Mouse (Mus musculus) hindbrain, embryonic 12.5 days (tissue): ENCODE results near the gene Elmo3. TPM values are rescaled to one million over a fixed set of nuclear protein-coding genes. Genes with fewer than 3 reads are reported as not detected.
A peak's percentile ranks its signal among the peaks of the same experiment; 100 is the strongest.
"Not testable (repeated sequence)": the region's sequence is repeated elsewhere in the genome, so short reads cannot be mapped to it uniquely, and the experiment has no call there.

Experiments
- ATAC-seq: fragments of 200-750 bp; cut with Nextera tagmentation; 2 replicates; pipeline ENCODE4 v1.8.0; 2017; ENCODE audit warnings: moderate TSS enrichment; ENCODE audit not compliant: low FRiP score
- H3K27ac ChIP-seq: fragments of 300-500 bp; sonication (generic); 2 replicates; pipeline ENCODE4 v1.5.1; 2016; ENCODE audit warnings: mild to moderate bottlenecking
- H3K27me3 ChIP-seq: fragments of 300-500 bp; sonication (generic); 2 replicates; pipeline ENCODE4 v1.6.1; 2016; ENCODE audit warnings: mild to moderate bottlenecking
- H3K36me3 ChIP-seq: fragments of 300-500 bp; sonication (generic); 2 replicates; pipeline ENCODE4 v1.6.1; 2016; ENCODE audit warnings: mild to moderate bottlenecking
- H3K4me1 ChIP-seq: fragments of 300-500 bp; sonication (generic); 2 replicates; pipeline ENCODE4 v1.6.1; 2016
- H3K4me2 ChIP-seq: fragments of 300-500 bp; sonication (generic); replicated peaks from 2 replicates; pipeline ENCODE4 v1.6.1; 2016; ENCODE audit warnings: mild to moderate bottlenecking
- H3K4me3 ChIP-seq: fragments of 300-500 bp; sonication (generic); 2 replicates; pipeline ENCODE4 v1.5.1; 2016; ENCODE audit warnings: mild to moderate bottlenecking
- H3K9ac ChIP-seq: fragments of 300-500 bp; sonication (generic); 2 replicates; pipeline ENCODE4 v1.6.1; 2016; ENCODE audit warnings: mild to moderate bottlenecking, moderate library complexity
- H3K9me3 ChIP-seq: fragments of 300-500 bp; sonication (generic); replicated peaks from 2 replicates; pipeline ENCODE4 v1.6.1; 2016; ENCODE audit warnings: mild to moderate bottlenecking
- WGBS: fragments of 180-500 bp; shearing (Covaris S2); methylation state at CpG from one replicate; pipeline ENCODE4 v1.1.7; 2016; 5-methylcytosine and 5-hydroxymethylcytosine counted together
- polyA plus RNA-seq: library from polyadenylated mRNA; unstranded; fragments of >200 nt; fragmentation: Nextera tagmentation; extraction: Ambion mirVana; gene quantifications from 2 replicates; pipeline ENCODE4 v1.2.1, GENCODE M21; 2016

Elmo3 gene
- polyA plus RNA-seq, 1 experiment from 2014 or later: 3.2 TPM

GRCm38 (mm10) chr8:105281821-105282220, 23.6 kb upstream of the Elmo3 start:
- Histone ChIP-seq H3K27ac (no peak overlapping the region), H3K4me3 (no peak overlapping the region), H3K27me3 (peaks cover 57% of the 10 kb centered on the region), H3K4me2 (no peak overlapping the region), H3K9ac (no peak overlapping the region), H3K36me3 (peaks cover 47% of the 10 kb centered on the region), H3K9me3 (no peaks in the 10 kb centered on the region), H3K4me1 (peaks cover 24% of the 10 kb centered on the region)
- ATAC-seq: no peak
- 89% methylated on average over 12 of the region's 12 CpGs for WGBS

- peaks cover 53% of the 10 kb centered on the region for H3K27me3 ChIP-seq
- peaks cover 26% of the 10 kb centered on the region for H3K4me1 ChIP-seq
- no peak for ATAC-seq
- H3K9me3 ChIP-seq: no peaks in the 10 kb centered on the region
- H3K4me3 ChIP-seq: no peak overlapping the region
- WGBS: 86% methylated on average over 4 of the region's 4 CpGs
- H3K9ac ChIP-seq: no peak overlapping the region
- H3K27ac ChIP-seq: no peak overlapping the region
- peaks cover 47% of the 10 kb centered on the region for H3K36me3 ChIP-seq
- no peak overlapping the region for H3K4me2 ChIP-seq
Measured at GRCm38 (mm10) chr8:105282239-105282638, 23.2 kb upstream of the Elmo3 start.

GRCm38 (mm10) chr8:105283074-105283473, 22.3 kb upstream of the Elmo3 start:
- Histone ChIP-seq H3K4me3 (no peak overlapping the region), H3K4me1 (peaks cover 34% of the 10 kb centered on the region), H3K36me3 (peaks cover 47% of the 10 kb centered on the region), H3K27me3 (peaks cover 45% of the 10 kb centered on the region), H3K9ac (no peak overlapping the region), H3K4me2 (no peak overlapping the region), H3K27ac (no peak overlapping the region), H3K9me3 (no peaks in the 10 kb centered on the region)
- 21% methylated on average over 23 of the region's 23 CpGs for WGBS
- peak; percentile 27; the same call in 1 of the 2 replicates for ATAC-seq

GRCm38 (mm10) chr8:105285514-105285913, 19.9 kb upstream of the Elmo3 start:
- Histone ChIP-seq H3K4me2 (peak overlapping the region; percentile 81; the same call in 1 of the 2 replicates), H3K4me1 (peaks cover 46% of the 10 kb centered on the region), H3K36me3 (peaks cover 41% of the 10 kb centered on the region), H3K27ac (no peak overlapping the region), H3K4me3 (no peak overlapping the region), H3K27me3 (peaks cover 28% of the 10 kb centered on the region), H3K9ac (no peak overlapping the region), H3K9me3 (no peaks in the 10 kb centered on the region)
- no peak for ATAC-seq
- 34% methylated on average over 12 of the region's 12 CpGs for WGBS

GRCm38 (mm10) chr8:105286907-105287306, 18.5 kb upstream of the Elmo3 start:
- ATAC-seq: no peak
- peaks cover 33% of the 10 kb centered on the region for H3K36me3 ChIP-seq
- H3K4me1 ChIP-seq: peaks cover 50% of the 10 kb centered on the region
- peaks cover 19% of the 10 kb centered on the region for H3K27me3 ChIP-seq
- H3K4me3 ChIP-seq: no peak overlapping the region
- WGBS: 87% methylated on average over 4 of the region's 4 CpGs
- H3K9ac ChIP-seq: no peak overlapping the region
- no peak overlapping the region for H3K27ac ChIP-seq
- peak overlapping the region; percentile 81 for H3K4me2 ChIP-seq
- H3K9me3 ChIP-seq: no peaks in the 10 kb centered on the region

- ATAC-seq: no peak
- no peak overlapping the region for H3K27ac ChIP-seq
- H3K4me3 ChIP-seq: peak overlapping the region; percentile 48
- H3K36me3 ChIP-seq: peaks cover 19% of the 10 kb centered on the region
- WGBS: 81% methylated on average over 5 of the region's 5 CpGs
- H3K9ac ChIP-seq: peak overlapping the region; percentile 60
- H3K4me2 ChIP-seq: peak overlapping the region; percentile 81
- H3K27me3 ChIP-seq: peaks cover 26% of the 10 kb centered on the region
- peaks cover 50% of the 10 kb centered on the region for H3K4me1 ChIP-seq
- H3K9me3 ChIP-seq: no peaks in the 10 kb centered on the region
Measured at GRCm38 (mm10) chr8:105288231-105288630, 17.2 kb upstream of the Elmo3 start.

GRCm38 (mm10) chr8:105288958-105289732, 16.3 kb upstream of the Elmo3 start:
- Histone ChIP-seq H3K36me3 (peaks cover 13% of the 10 kb centered on the region), H3K4me2 (peak overlapping the region; percentile 81), H3K4me1 (peaks cover 50% of the 10 kb centered on the region), H3K4me3 (peak overlapping the region; percentile 48), H3K27ac (peak overlapping the region; percentile 92), H3K27me3 (peaks cover 31% of the 10 kb centered on the region), H3K9me3 (no peaks in the 10 kb centered on the region), H3K9ac (peak overlapping the region; percentile 60)
- peak; percentile 94 for ATAC-seq
- under 1% methylated on average over 53 of the region's 53 CpGs for WGBS

- H3K4me2 ChIP-seq: peak within 1 kb of the TSS; percentile 81
- H3K9me3 ChIP-seq: no peaks in the 10 kb centered on the region
- H3K27me3 ChIP-seq: peaks cover 32% of the 10 kb centered on the region
- peak within 1 kb of the TSS; percentile 92 for H3K27ac ChIP-seq
- H3K4me1 ChIP-seq: peaks cover 50% of the 10 kb centered on the region
- H3K36me3 ChIP-seq: peaks cover 7% of the 10 kb centered on the region
- 3% methylated on average over 39 of the region's 43 CpGs for WGBS
- ATAC-seq: peak; percentile 20
- H3K9ac ChIP-seq: peak within 1 kb of the TSS; percentile 60
- H3K4me3 ChIP-seq: peak within 1 kb of the TSS; percentile 48
Measured at GRCm38 (mm10) chr8:105289805-105290460, 15.5 kb upstream of the Elmo3 start, which contains the start of gene 4931428F04Rik. Gene 4931428F04Rik (minus strand): TSS chr8:105289864.

GRCm38 (mm10) chr8:105290554-105291314, 14.7 kb upstream of the Elmo3 start:
- Histone ChIP-seq H3K4me1 (peaks cover 43% of the 10 kb centered on the region), H3K27ac (no peak overlapping the region), H3K9me3 (no peaks in the 10 kb centered on the region), H3K9ac (0 out of 2 replicates have a peak overlapping the region, but pooled peaks have one; percentile 60), H3K4me2 (peak overlapping the region; percentile 81), H3K36me3 (no peaks in the 10 kb centered on the region), H3K27me3 (peaks cover 34% of the 10 kb centered on the region), H3K4me3 (peak overlapping the region; percentile 48)
- WGBS: 8% methylated on average over 31 of the region's 31 CpGs
- no peak for ATAC-seq

- ATAC-seq, H3K9ac ChIP-seq, H3K36me3 ChIP-seq, H3K27ac ChIP-seq, H3K4me3 ChIP-seq, H3K9me3 ChIP-seq, H3K4me2 ChIP-seq: not testable (repeated sequence)
- H3K27me3 ChIP-seq: peaks cover 34% of the 10 kb centered on the region
- 87% methylated on average over 8 of the region's 8 CpGs for WGBS
- H3K4me1 ChIP-seq: peaks cover 38% of the 10 kb centered on the region
Measured at GRCm38 (mm10) chr8:105291364-105291763, 14.0 kb upstream of the Elmo3 start.

GRCm38 (mm10) chr8:105291802-105292201, 13.6 kb upstream of the Elmo3 start:
- H3K9ac ChIP-seq, H3K4me2 ChIP-seq, ATAC-seq, H3K9me3 ChIP-seq, H3K27ac ChIP-seq, H3K36me3 ChIP-seq, H3K4me3 ChIP-seq: not testable (repeated sequence)
- Histone ChIP-seq H3K27me3 (peaks cover 34% of the 10 kb centered on the region), H3K4me1 (peaks cover 35% of the 10 kb centered on the region)
- WGBS: 71% methylated on average over 3 of the region's 3 CpGs

GRCm38 (mm10) chr8:105292471-105292870, 12.9 kb upstream of the Elmo3 start:
- WGBS: 79% methylated on average over 7 of the region's 7 CpGs
- Histone ChIP-seq H3K36me3 (no peaks in the 10 kb centered on the region), H3K4me1 (peaks cover 32% of the 10 kb centered on the region), H3K27me3 (peaks cover 34% of the 10 kb centered on the region), H3K4me2 (no peak overlapping the region), H3K9me3 (no peaks in the 10 kb centered on the region), H3K27ac (no peak overlapping the region), H3K4me3 (no peak overlapping the region), H3K9ac (no peak overlapping the region)
- no peak for ATAC-seq
